Mouse (Mus musculus) cerebellum, adult 8-10 months (tissue): ENCODE results near the gene Ncoa3.

Source experiments
- DNase-seq: peaks from one replicate; pipeline ENCODE4 v3.0.0; 2022

Ncoa3 gene

GRCm38 (mm10) chr2:166080967-166081750, 88.7 kb downstream of the Ncoa3 start:
- DNase-seq = no peak

- DNase-seq = peak; percentile 49
Measured at GRCm38 (mm10) chr2:166082193-166082592, 89.8 kb downstream of the Ncoa3 start.

GRCm38 (mm10) chr2:166082661-166083060, 90.2 kb downstream of the Ncoa3 start:
- DNase-seq = no peak

- no peak for DNase-seq
Measured at GRCm38 (mm10) chr2:166083542-166084031, 91.2 kb downstream of the Ncoa3 start.

- DNase-seq = no peak
Measured at GRCm38 (mm10) chr2:166084111-166084510, 91.7 kb downstream of the Ncoa3 start.

- peak; percentile 28 for DNase-seq
Measured at GRCm38 (mm10) chr2:166084964-166085363, 92.5 kb downstream of the Ncoa3 start.

GRCm38 (mm10) chr2:166085780-166086179, 93.3 kb downstream of the Ncoa3 start:
- DNase-seq = no peak

GRCm38 (mm10) chr2:166086457-166087233, 94.2 kb downstream of the Ncoa3 start:
- DNase-seq = no peak

- no peak for DNase-seq
Measured at GRCm38 (mm10) chr2:166088991-166089390, 96.6 kb downstream of the Ncoa3 start.

GRCm38 (mm10) chr2:166090131-166090581, 97.7 kb downstream of the Ncoa3 start:
- DNase-seq = no peak

GRCm38 (mm10) chr2:166091599-166091998, 99.2 kb downstream of the Ncoa3 start:
- no peak for DNase-seq

- DNase-seq = no peak
Measured at GRCm38 (mm10) chr2:166092412-166092811, 100.0 kb downstream of the Ncoa3 start.

GRCm38 (mm10) chr2:166096300-166096699, 103.9 kb downstream of the Ncoa3 start:
- DNase-seq = no peak

GRCm38 (mm10) chr2:166096834-166097233, 104.4 kb downstream of the Ncoa3 start:
- DNase-seq = no peak

GRCm38 (mm10) chr2:166097443-166098291, 105.2 kb downstream of the Ncoa3 start:
- DNase-seq = peak; percentile 11

GRCm38 (mm10) chr2:166098292-166098933, 106.0 kb downstream of the Ncoa3 start:
- DNase-seq = no peak

- DNase-seq = no peak
Measured at GRCm38 (mm10) chr2:166100309-166101262, 108.2 kb downstream of the Ncoa3 start.

- DNase-seq = no peak
Measured at GRCm38 (mm10) chr2:166102893-166103292, 110.5 kb downstream of the Ncoa3 start.

GRCm38 (mm10) chr2:166105911-166106310, 113.5 kb downstream of the Ncoa3 start:
- no peak for DNase-seq

- no peak for DNase-seq
Measured at GRCm38 (mm10) chr2:166106631-166107030, 114.2 kb downstream of the Ncoa3 start.

GRCm38 (mm10) chr2:166107911-166108310, 115.5 kb downstream of the Ncoa3 start:
- DNase-seq = no peak
